Mouse (Mus musculus) CH12.LX (cell line): ENCODE measurements around the gene Ypel1. TPM values are rescaled to one million over a fixed set of nuclear protein-coding genes. Genes with fewer than 3 reads are reported as not detected.

Experiments used
- DNase-seq: peaks from one replicate; pipeline ENCODE4 v3.0.0-alpha.2; 2013; ENCODE audit errors: extremely low read depth
- H3K27ac ChIP-seq: 2 replicates; pipeline ENCODE4 v1.5.1; 2012; ENCODE audit warnings: low read depth, mild to moderate bottlenecking, control low read depth, moderate library complexity; ENCODE audit not compliant: insufficient read depth
- H3K27me3 ChIP-seq: replicated peaks from 2 replicates; pipeline ENCODE3; 2012; ENCODE audit warnings: inconsistent platforms
- H3K36me3 ChIP-seq, 2 experiments: replicated peaks in 1 of 2; 2 replicates each; pipeline versions ENCODE3 to v1.6.1; 2012; ENCODE audit warnings: inconsistent platforms in 1 of 2, low read length in 1 of 2, mild to moderate bottlenecking in 1 of 2, mixed read lengths in 1 of 2, moderate library complexity in 1 of 2; ENCODE audit not compliant: control insufficient read depth in 1 of 2, insufficient read depth in 1 of 2
- H3K4me1 ChIP-seq, 2 experiments: 2 replicates each; pipeline ENCODE4 v1.6.1; 2012; ENCODE audit warnings: inconsistent platforms in 1 of 2, moderate library complexity in 1 of 2; ENCODE audit not compliant: insufficient read depth in 2 of 2, control insufficient read depth in 1 of 2
- H3K4me2 ChIP-seq: 2 replicates; pipeline ENCODE4 v1.6.1; 2012; ENCODE audit warnings: low read depth, mild to moderate bottlenecking, control low read depth; ENCODE audit not compliant: poor library complexity, insufficient read depth, severe bottlenecking
- H3K4me3 ChIP-seq, 3 experiments: fragments of 150-350 bp in 1 of 3; sonication (generic) in 1 of 3; replicated peaks in 1 of 3; 2 replicates each; pipeline versions ENCODE3 to v1.5.1; 2011 to 2012; ENCODE audit warnings: low read depth in 2 of 3, low read length in 2 of 3, mild to moderate bottlenecking in 2 of 3, moderate library complexity in 2 of 3, control low read depth in 1 of 3, improper control_type of control experiment in 1 of 3, inconsistent platforms in 1 of 3, mixed read lengths in 1 of 3; ENCODE audit not compliant: poor library complexity in 1 of 3
- H3K79me2 ChIP-seq: replicated peaks from 2 replicates; pipeline ENCODE4 v1.6.1; 2012; ENCODE audit warnings: mild to moderate bottlenecking, moderate library complexity; ENCODE audit not compliant: control insufficient read depth, poor library complexity, insufficient read depth, severe bottlenecking; ENCODE audit errors: extremely low read depth
- H3K9ac ChIP-seq: 2 replicates; pipeline ENCODE4 v1.6.1; 2012; ENCODE audit warnings: low read depth, mild to moderate bottlenecking, control low read depth, moderate library complexity; ENCODE audit not compliant: insufficient read depth
- H3K9me3 ChIP-seq: replicated peaks from 2 replicates; pipeline ENCODE3; 2012; ENCODE audit warnings: low read length, inconsistent platforms, mixed read lengths
- BHLHE40 ChIP-seq: IDR thresholded peaks from 2 replicates; pipeline ENCODE4 v1.6.1; 2011; ENCODE audit warnings: mild to moderate bottlenecking, low read depth, low read length, improper control_type of control experiment
- CHD1 ChIP-seq: IDR thresholded peaks from 2 replicates; pipeline ENCODE4 v1.6.1; 2012; ENCODE audit warnings: low read depth, low read length, improper control_type of control experiment, inconsistent platforms
- CTCF ChIP-seq, 2 experiments: IDR thresholded peaks in 1 of 2; conservative IDR thresholded peaks in 1 of 2; 2 replicates each; pipeline ENCODE4 v1.5.1; 2011 to 2012; ENCODE audit warnings: low read depth in 2 of 2, low read length in 2 of 2, improper control_type of control experiment in 1 of 2, inconsistent platforms in 1 of 2, mild to moderate bottlenecking in 1 of 2, moderate library complexity in 1 of 2
- E2F4 ChIP-seq: IDR thresholded peaks from 2 replicates; pipeline ENCODE4 v1.6.1; 2011; ENCODE audit warnings: low read depth, low read length, improper control_type of control experiment; ENCODE audit not compliant: insufficient replicate concordance
- ELF1 ChIP-seq: IDR thresholded peaks from 2 replicates; pipeline ENCODE4 v1.6.1; 2014; ENCODE audit warnings: low read depth, mild to moderate bottlenecking, inconsistent platforms, low read length, improper control_type of control experiment
- EP300 ChIP-seq: IDR thresholded peaks from 2 replicates; pipeline ENCODE4 v1.6.1; 2011; ENCODE audit warnings: low read length, improper control_type of control experiment
- ETS1 ChIP-seq: conservative IDR thresholded peaks from 2 replicates; pipeline ENCODE4 v1.6.1; 2012; ENCODE audit warnings: low read depth, mild to moderate bottlenecking, inconsistent platforms, low read length, improper control_type of control experiment, moderate library complexity
- GABPA ChIP-seq: IDR thresholded peaks from 2 replicates; pipeline ENCODE4 v1.6.1; 2012; ENCODE audit warnings: low read depth, low read length, improper control_type of control experiment, inconsistent platforms; ENCODE audit not compliant: insufficient replicate concordance
- HCFC1 ChIP-seq: IDR thresholded peaks from 2 replicates; pipeline ENCODE4 v1.6.1; 2012; ENCODE audit warnings: low read depth, mild to moderate bottlenecking, inconsistent platforms, low read length, improper control_type of control experiment
- IRF4 ChIP-seq: IDR thresholded peaks from 2 replicates; pipeline ENCODE4 v1.6.1; 2014; ENCODE audit warnings: low read depth, mild to moderate bottlenecking, inconsistent platforms, low read length, improper control_type of control experiment
- JUND ChIP-seq: conservative IDR thresholded peaks from 2 replicates; pipeline ENCODE4 v1.6.1; 2011; ENCODE audit warnings: low read depth, low read length, improper control_type of control experiment
- MAFK ChIP-seq: IDR thresholded peaks from 2 replicates; pipeline ENCODE4 v1.6.1; 2011; ENCODE audit warnings: low read length, improper control_type of control experiment; ENCODE audit not compliant: insufficient replicate concordance
- MAZ ChIP-seq: IDR thresholded peaks from 2 replicates; pipeline ENCODE4 v1.6.1; 2012; ENCODE audit warnings: low read depth, mild to moderate bottlenecking, inconsistent platforms, low read length, improper control_type of control experiment, moderate library complexity
- MEF2A ChIP-seq: IDR thresholded peaks from 2 replicates; pipeline ENCODE4 v1.6.1; 2014; ENCODE audit warnings: low read depth, mild to moderate bottlenecking, inconsistent platforms, low read length, improper control_type of control experiment, borderline replicate concordance
- MXI1 ChIP-seq: IDR thresholded peaks from 2 replicates; pipeline ENCODE4 v1.6.1; 2011; ENCODE audit warnings: mild to moderate bottlenecking, low read depth, low read length, improper control_type of control experiment
- NELFE ChIP-seq: IDR thresholded peaks from 2 replicates; pipeline ENCODE4 v1.6.1; 2011; ENCODE audit warnings: low read depth, low read length, improper control_type of control experiment
- NRF1 ChIP-seq: IDR thresholded peaks from 2 replicates; pipeline ENCODE4 v1.6.1; 2014; ENCODE audit warnings: low read depth, mild to moderate bottlenecking, inconsistent platforms, low read length, improper control_type of control experiment, moderate library complexity
- POLR2A ChIP-seq: IDR thresholded peaks from 2 replicates; pipeline ENCODE4 v1.6.1; 2011; ENCODE audit warnings: low read depth, mild to moderate bottlenecking, improper control_type of control experiment, low read length
- POLR2AphosphoS2 ChIP-seq: IDR thresholded peaks from 2 replicates; pipeline ENCODE4 v1.6.1; 2011; ENCODE audit warnings: low read depth, low read length, improper control_type of control experiment
- SIN3A ChIP-seq: IDR thresholded peaks from 2 replicates; pipeline ENCODE4 v1.6.1; 2012; ENCODE audit warnings: low read length, improper control_type of control experiment, inconsistent platforms
- TBP ChIP-seq: conservative IDR thresholded peaks from 2 replicates; pipeline ENCODE4 v1.6.1; 2011; ENCODE audit warnings: low read depth, low read length, improper control_type of control experiment
- UBTF ChIP-seq: IDR thresholded peaks from 2 replicates; pipeline ENCODE4 v1.6.1; 2012; ENCODE audit warnings: low read depth, mild to moderate bottlenecking, inconsistent platforms, low read length, improper control_type of control experiment, moderate library complexity
- USF1 ChIP-seq: IDR thresholded peaks from 2 replicates; pipeline ENCODE4 v1.6.1; 2014; ENCODE audit warnings: low read depth, mild to moderate bottlenecking, inconsistent platforms, low read length, improper control_type of control experiment
- USF2 ChIP-seq: conservative IDR thresholded peaks from 2 replicates; pipeline ENCODE4 v1.6.1; 2011; ENCODE audit warnings: low read depth, low read length, improper control_type of control experiment
- ZC3H11A ChIP-seq: IDR thresholded peaks from 2 replicates; pipeline ENCODE4 v1.6.1; 2012; ENCODE audit warnings: low read depth, mild to moderate bottlenecking, inconsistent platforms, low read length, improper control_type of control experiment
- ZKSCAN1 ChIP-seq: IDR thresholded peaks from 2 replicates; pipeline ENCODE4 v1.6.1; 2012; ENCODE audit warnings: low read depth, inconsistent platforms, low read length, improper control_type of control experiment, borderline replicate concordance
- ZMIZ1 ChIP-seq: IDR thresholded peaks from 2 replicates; pipeline ENCODE4 v1.6.1; 2012; ENCODE audit warnings: low read depth, mild to moderate bottlenecking, inconsistent platforms, low read length, improper control_type of control experiment
- dilution Hi-C: fragments of 300-500 bp; cut with MboI; formaldehyde crosslinking; loops from 2 replicates; pipeline ENCODE4 v1.14.3; 2020; ENCODE audit warnings: low sequenced_read_pairs; ENCODE audit not compliant: extremely low pct_unique_long_range_greater_than_20kb, extremely low pct_ligation_motif_present
- in situ Hi-C: fragments of 300-500 bp; cut with MboI; formaldehyde crosslinking; loops from 3 replicates; pipeline ENCODE4 v1.14.3; 2019; ENCODE audit warnings: low sequenced_read_pairs, low pct_ligation_motif_present, low pct_unique_long_range_greater_than_20kb, mixed read lengths
- polyA plus RNA-seq: library from polyadenylated mRNA; unstranded; fragments of >175 nt; gene quantifications from 2 replicates; pipeline ENCODE4 v1.2.1, GENCODE M21; 2012; ENCODE audit warnings: low read depth; ENCODE audit not compliant: insufficient read length
- total RNA-seq, 2 experiments: library from RNA; depleted of rRNA; stranded (reverse); fragments of 300-350 nt in 1 of 2; fragments of >200 nt in 1 of 2; gene quantifications; 2 replicates each; pipeline ENCODE4 v1.2.3; 2012 to 2014

Ypel1 gene
- total and polyA plus RNA-seq, 3 experiments: 0.21 to 1.5 (median 0.83) TPM

- in situ Hi-C loops: no loop called here
- Histone ChIP-seq H3K79me2 (no peaks in the 10 kb centered on the region), H3K36me3 (peaks cover 3 to 26% of the 10 kb centered on the region in 2 experiments), H3K9ac (no peak overlapping the region), H3K4me2 (no peak overlapping the region), H3K27ac (no peak overlapping the region), H3K27me3 (no peaks in the 10 kb centered on the region), H3K4me3 (no peak overlapping the region), H3K9me3 (no peaks in the 10 kb centered on the region), H3K4me1 (peaks cover 0 to 5% of the 10 kb centered on the region in 2 experiments; a peak in 2 of 4 replicates)
- TF ChIP-seq ZC3H11A (no peak), BHLHE40 (no peak), ETS1 (no peak), USF2 (no peak), UBTF (no peak), GABPA (no peak), NRF1 (no peak), MAFK (no peak), MAZ (no peak), IRF4 (no peak), EP300 (no peak), HCFC1 (no peak), MEF2A (no peak), POLR2A (no peak), USF1 (no peak)
- DNase-seq: no peak
- dilution Hi-C loops: no loop called here
Measured at GRCm38 (mm10) chr16:17053903-17054302, 15.6 kb upstream of the Ypel1 start.

GRCm38 (mm10) chr16:17055584-17055983 lies 13.9 kb upstream of the Ypel1 start:
- Histone ChIP-seq H3K4me1 (peaks cover 0 to 5% of the 10 kb centered on the region in 2 experiments; a peak in 2 of 4 replicates), H3K27ac (no peak overlapping the region), H3K9me3 (no peaks in the 10 kb centered on the region), H3K9ac (no peak overlapping the region), H3K4me2 (no peak overlapping the region), H3K79me2 (no peaks in the 10 kb centered on the region), H3K4me3 (no peak overlapping the region), H3K36me3 (peaks cover 0 to 12% of the 10 kb centered on the region in 2 experiments), H3K27me3 (peaks cover 2% of the 10 kb centered on the region)
- no peak for DNase-seq
- dilution Hi-C loops: no loop called here
- TF ChIP-seq ELF1 (no peak), MAZ (no peak), NRF1 (no peak), E2F4 (no peak), CHD1 (no peak), ETS1 (no peak), SIN3A (no peak), CTCF (conservative IDR thresholded peaks at IDR 0.05 in 1 of 2, IDR thresholded peaks at IDR 0.05 in 1 of 2; ENCODE audit: low read depth in 2 of 2, low read length in 2 of 2) (no peak), POLR2AphosphoS2 (no peak), NELFE (no peak), ZC3H11A (no peak), JUND (no peak), TBP (no peak), USF2 (no peak), MXI1 (no peak), ZKSCAN1 (no peak), ZMIZ1 (no peak), MEF2A (no peak), IRF4 (no peak)
- in situ Hi-C loops: no loop called here
